Mouse (Mus musculus): ENCODE results near the gene G6pc3.

- no peak for TF ChIP-seq ZC3H11A (IDR thresholded peaks at IDR 0.05; ENCODE audit: borderline replicate concordance, low read depth, low read length)
- no peak for TF ChIP-seq ZNF384 (IDR thresholded peaks at IDR 0.05; ENCODE audit: low read depth, low read length)
- TF ChIP-seq MAFK (IDR thresholded peaks at IDR 0.05; ENCODE audit: insufficient read depth, low read depth, low read length), result no peak
- no peak for TF ChIP-seq CHD2 (IDR thresholded peaks at IDR 0.05; ENCODE audit: low read depth, low read length)
These were observed 42.9 kb upstream of the G6pc3 start for GRCm38 (mm10) chr11:102146531-102146930.
